Mouse (Mus musculus) MEL-GATA-1-ER (cell line): Measurements from ENCODE around the gene Rrh.
"Not testable (repeated sequence)": the region's sequence is repeated elsewhere in the genome, so short reads cannot be mapped to it uniquely, and the experiment has no call there.

Experiments used
- DNase-seq: peaks from one replicate; pipeline ENCODE4 v3.0.0-alpha.2; 2012; ENCODE audit warnings: low read depth; ENCODE audit errors: extremely low read depth

The Rrh gene

GRCm38 (mm10) chr3:129782746-129783145 lies 39.6 kb downstream of the Rrh start:
- peak; percentile 6 for DNase-seq

- DNase-seq, result no peak
These were observed 41.0 kb downstream of the Rrh start for GRCm38 (mm10) chr3:129781435-129781834.

- no peak for DNase-seq
These were observed 51.2 kb downstream of the Rrh start for GRCm38 (mm10) chr3:129771210-129771609.

GRCm38 (mm10) chr3:129766971-129767794 lies 55.2 kb downstream of the Rrh start:
- DNase-seq, result no peak

- DNase-seq, result no peak
These were observed 56.3 kb downstream of the Rrh start for GRCm38 (mm10) chr3:129766106-129766505.

GRCm38 (mm10) chr3:129757599-129757998 lies 64.8 kb downstream of the Rrh start:
- not testable (repeated sequence) for DNase-seq

GRCm38 (mm10) chr3:129754650-129755604 lies 67.5 kb downstream of the Rrh start, which contains the start of gene Egf:
Egf (minus strand) TSS chr3:129755316.
- no peak for DNase-seq
